Mouse (Mus musculus): Measurements from ENCODE around the gene Anxa2. TPM values are rescaled to one million over a fixed set of nuclear protein-coding genes. Genes with fewer than 3 reads are reported as not detected.

The Anxa2 gene
- polyA plus RNA-seq, 1 experiment, result 1.6 TPM

DNA sequence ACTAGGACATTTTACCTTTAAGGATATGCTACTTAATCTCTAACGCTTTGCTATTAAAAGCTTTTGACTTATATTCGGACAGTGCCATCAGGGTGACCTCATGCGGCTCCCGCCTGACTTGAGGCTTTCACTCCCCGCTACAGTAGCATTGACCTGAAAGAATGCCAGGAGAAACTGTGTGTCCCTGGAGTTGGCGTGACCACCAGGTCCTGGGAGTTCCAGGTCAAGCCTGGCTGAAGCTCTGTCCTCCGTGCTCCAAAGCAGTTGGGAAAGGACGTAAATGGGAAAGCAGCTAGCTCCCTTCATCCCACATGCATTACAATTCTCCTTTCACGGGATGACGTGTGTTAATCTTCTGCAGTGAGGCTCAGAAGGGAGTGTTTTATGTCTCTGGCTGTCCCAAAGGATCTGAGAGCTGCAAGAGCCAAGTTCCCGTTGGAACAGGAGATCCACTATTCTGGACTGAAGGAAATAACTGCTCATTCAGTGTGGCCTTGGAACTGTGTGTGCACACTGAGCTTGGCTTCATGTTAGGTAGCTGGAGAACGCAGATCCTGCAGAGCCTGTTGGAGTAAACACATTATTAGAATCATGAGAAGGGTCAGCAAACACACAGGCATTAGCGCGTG lies 23.9 kb downstream of the Anxa2 start:
- no peak for TF ChIP-seq GATA1 (IDR thresholded peaks at IDR 0.05; ENCODE audit: low read length)

DNA sequence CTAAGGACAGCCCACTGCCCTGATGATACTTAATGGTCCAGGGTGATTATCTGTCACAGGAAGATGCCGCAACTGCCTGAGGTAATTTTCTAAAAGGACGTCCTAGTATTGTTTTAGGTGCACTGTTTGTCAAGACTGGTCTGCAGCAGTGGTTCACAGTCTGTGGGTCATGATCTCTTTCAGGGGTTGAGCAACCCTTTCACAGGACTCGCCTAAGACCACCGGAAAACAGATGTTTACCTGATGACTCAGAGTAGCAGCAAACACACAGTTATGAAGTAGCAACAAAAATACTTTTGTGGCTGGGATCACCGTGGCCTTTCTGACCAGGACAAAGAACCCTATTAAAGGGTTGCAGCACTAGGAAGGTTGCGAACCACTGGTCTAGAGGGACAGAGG lies 24.4 kb downstream of the Anxa2 start:
- no peak for TF ChIP-seq GATA1 (IDR thresholded peaks at IDR 0.05; ENCODE audit: low read length)

DNA sequence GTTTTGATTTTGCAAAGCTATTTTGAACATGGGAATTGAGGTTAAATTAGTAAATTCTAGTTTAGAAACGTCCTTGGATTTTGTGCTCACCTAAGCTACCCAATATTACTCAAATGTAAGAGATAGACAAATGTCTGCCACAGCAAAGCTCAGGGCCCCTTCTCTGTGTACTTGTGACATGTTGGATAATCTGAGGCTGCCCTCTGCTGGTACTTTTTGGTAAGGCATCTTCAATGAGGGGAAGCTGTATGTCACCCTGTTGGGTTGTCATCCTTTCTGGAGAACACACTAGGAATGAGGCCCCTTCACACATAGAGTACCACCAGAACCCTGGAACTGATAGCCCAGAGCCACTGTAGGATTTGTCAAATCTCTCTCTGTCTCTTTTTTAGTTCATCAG lies 26.9 kb downstream of the Anxa2 start:
- TF ChIP-seq GATA1 (IDR thresholded peaks at IDR 0.05; ENCODE audit: low read length), result no peak

DNA sequence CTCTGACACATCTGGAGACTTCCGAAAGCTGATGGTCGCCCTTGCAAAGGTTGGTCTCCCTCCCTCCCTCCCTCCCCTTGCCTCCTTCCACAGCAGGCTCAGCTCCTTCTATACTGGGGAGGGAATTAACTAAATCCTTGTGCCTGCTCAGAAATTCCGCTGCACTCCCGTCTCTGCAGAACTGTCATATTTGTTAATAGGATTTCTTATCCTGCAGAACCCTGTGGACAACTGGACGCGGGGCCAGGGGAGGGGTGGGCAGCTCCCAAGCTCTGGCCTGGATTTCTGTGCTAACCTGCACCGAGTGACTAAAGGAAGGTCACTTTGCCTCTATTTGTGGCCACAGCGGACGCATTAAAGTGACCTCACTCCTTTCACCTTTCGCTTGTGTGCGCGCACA lies 30.4 kb downstream of the Anxa2 start:
- no peak for TF ChIP-seq GATA1 (IDR thresholded peaks at IDR 0.05; ENCODE audit: low read length)

DNA sequence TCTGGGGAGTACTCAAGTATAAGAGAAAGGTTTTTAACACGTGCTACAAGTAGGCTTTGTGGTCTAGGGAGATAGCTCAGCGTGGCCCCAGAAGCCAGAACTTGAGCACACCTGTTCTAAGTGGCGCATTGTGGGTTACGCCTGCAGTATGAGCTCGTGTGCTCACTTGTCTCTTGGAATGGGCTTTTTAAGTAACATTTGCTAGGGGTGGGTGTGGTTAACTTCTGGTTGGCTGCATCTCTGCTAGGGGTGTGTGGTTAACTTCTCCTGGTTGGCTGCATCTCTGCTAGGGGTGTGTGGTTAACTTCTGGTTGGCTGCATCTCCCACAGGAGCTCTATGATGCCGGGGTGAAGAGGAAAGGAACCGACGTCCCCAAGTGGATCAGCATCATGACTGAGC lies 32.7 kb downstream of the Anxa2 start:
- TF ChIP-seq GATA1 (IDR thresholded peaks at IDR 0.05; ENCODE audit: low read length), result no peak

DNA sequence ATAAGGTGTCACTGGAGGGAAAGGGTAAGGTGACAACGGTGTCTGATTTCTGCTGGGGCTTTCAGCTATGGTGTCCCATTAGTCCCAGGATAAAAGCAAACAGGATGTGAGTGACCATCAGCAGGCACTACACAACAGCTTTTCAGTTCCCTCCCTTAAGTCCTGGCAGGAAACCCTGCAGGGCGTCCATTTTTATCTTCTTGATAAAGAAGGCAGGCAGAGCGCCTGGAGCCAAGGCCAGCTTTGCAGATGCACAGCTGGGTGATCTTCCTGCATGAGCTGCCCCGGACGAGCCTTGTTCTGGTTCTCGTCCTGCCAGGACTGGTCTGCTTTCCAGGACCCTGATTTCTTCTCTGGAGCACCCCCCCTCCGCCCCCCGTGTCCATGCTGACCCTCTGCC lies 35.1 kb downstream of the Anxa2 start:
- no peak for TF ChIP-seq GATA1 (IDR thresholded peaks at IDR 0.05; ENCODE audit: low read length)

DNA sequence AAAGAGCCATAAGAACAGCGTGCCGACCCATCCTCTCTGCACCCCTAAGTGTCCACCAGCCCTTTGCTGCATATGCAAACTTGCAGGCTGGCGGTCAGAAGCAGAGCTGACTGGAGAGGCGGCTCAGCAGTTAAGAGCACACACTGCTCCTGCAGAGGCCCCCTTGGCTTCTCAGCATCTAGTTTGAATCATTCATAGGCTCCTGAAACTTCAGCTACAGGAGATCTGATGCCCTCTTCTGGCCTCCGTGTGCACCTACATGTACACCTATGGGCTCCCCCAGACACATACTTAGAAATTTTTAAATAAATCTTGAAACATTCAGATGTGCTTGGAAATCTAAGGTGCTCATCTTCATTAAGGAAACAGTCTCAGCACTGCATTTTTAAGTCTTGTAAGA lies 35.6 kb downstream of the Anxa2 start:
- no peak for TF ChIP-seq GATA1 (IDR thresholded peaks at IDR 0.05; ENCODE audit: low read length)

DNA sequence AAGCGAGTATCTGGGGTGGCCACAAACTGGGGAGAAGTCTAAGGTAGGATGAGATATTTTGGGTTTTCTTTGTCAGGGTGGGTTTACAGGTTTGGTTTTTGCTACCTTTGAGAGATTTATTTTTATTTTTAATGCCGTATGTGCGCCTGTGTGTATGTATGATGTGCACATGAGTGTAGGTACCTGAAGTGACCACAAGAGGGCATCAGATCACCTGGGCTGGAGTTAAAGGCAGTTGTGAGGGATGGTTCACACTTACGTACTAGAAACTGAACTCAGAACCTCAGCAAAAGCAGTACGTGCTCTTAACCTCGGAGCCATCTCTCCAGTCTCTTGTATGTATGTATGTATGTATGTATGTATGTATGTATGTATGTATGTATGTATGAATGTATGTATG lies 39.4 kb downstream of the Anxa2 start:
- TF ChIP-seq GATA1 (IDR thresholded peaks at IDR 0.05; ENCODE audit: low read length), result no peak

DNA sequence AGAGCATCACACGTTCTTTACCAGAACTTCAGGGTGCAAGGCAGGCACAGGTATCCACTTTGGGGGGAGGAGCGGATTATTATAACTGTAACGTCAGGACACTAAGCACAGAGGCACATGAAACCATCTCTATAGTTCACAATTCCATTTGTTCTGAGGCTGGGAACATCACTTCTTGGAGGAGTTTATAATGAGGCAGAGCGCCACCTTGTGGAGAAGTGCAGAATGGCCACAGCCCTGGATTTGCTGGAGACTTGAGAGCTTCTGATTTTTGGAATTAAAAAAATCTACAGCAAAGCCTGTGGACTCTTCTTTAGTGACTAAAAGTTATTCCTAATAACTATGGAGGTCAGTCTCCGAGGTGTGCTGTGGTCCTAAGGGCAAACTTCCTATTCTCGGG lies 49.1 kb downstream of the Anxa2 start:
- no peak for TF ChIP-seq GATA1 (IDR thresholded peaks at IDR 0.05; ENCODE audit: low read length)

DNA sequence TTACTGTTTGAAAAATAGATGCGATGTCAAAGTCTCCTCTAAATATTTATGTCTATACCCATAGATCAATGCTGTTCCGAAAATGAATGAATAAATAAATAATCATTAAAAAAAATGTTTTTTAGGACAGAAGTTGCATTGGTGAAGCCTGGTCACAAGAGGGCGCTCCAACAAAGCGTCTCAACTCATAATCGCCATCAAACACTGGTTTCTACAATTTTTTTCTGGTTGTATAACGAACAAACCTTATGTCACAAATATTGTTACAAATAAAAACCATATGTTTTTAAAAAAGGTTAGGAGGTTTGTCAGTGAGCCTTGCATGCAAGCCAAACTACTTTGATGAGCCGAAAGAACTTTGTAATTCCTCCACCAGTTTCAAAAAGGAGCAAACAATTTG lies 52.2 kb downstream of the Anxa2 start:
- no peak for TF ChIP-seq GATA1 (IDR thresholded peaks at IDR 0.05; ENCODE audit: low read length)

DNA sequence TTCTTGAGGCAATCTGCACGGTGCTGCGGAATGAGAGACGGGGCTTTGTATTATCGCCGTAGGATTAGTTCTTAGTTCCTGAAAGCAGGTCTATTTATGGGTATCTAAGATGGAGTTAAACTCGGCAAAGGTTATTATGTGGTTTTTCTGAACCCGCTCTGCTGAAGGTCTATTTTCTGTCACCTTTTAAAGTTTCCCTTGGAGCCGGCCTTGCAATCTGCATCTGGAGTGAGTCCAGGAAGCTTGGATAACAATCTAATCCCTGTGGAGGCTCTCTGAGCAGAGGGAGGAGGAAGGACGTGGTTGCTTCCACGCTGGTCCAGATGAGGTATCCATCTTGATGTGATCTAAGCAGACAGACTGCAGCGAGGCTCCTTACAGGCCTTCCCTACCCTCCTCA lies 53.8 kb downstream of the Anxa2 start:
- no peak for TF ChIP-seq GATA1 (IDR thresholded peaks at IDR 0.05; ENCODE audit: low read length)

DNA sequence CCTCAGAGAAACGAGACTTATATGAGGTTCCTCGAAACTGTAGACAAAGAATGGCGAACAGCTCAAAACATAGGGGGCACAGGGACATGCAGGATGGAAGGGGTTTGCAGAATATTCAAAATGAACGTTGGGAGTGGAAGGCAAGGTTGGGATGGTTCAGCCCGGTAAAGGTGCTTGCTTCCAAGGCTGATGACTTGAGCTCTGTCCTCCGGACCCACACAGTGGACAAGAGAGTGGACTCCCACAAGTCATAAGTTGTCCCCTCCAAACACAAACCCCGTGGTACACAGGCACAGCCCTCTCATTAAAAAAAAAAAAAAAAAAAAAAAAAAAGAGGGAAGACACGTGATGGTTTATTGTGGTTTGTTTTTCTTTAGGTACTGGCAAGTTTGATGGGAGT lies 54.6 kb downstream of the Anxa2 start:
- TF ChIP-seq GATA1 (IDR thresholded peaks at IDR 0.05; ENCODE audit: low read length), result no peak

DNA sequence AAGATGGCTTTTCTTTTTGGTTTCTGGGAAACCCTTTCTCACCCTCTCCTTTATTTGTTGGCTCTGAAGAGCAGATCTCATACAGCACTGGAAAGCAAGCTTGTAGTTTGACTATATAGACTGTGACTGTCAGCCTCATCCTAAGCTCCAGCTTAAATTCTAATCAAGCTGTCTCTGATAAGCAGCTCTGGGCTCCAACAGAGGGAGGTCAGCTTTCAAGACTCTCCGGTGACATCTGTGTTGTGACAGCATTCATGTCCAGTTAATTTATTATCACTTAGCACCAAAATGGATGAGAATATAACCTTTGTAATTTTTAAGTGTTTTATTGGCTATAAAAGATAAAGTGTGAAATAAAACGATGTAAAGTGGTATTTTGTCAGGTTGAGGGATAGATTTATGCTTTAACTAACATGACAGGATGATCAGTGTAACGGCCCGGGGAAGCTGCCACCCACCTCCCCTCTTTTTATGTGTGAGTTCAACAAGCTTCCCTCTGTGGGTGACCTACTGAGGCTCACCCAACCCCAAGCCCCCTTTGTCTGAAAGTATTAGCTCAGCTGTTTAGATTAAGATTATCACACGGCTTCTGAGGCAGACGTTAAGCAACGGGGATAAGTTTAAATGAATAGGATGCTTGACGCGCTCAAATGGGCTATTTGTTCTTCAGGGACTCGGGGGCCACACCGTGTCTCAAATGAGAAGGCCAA lies 58.6 kb downstream of the Anxa2 start:
- TF ChIP-seq GATA1 (IDR thresholded peaks at IDR 0.05; ENCODE audit: low read length), result no peak

DNA sequence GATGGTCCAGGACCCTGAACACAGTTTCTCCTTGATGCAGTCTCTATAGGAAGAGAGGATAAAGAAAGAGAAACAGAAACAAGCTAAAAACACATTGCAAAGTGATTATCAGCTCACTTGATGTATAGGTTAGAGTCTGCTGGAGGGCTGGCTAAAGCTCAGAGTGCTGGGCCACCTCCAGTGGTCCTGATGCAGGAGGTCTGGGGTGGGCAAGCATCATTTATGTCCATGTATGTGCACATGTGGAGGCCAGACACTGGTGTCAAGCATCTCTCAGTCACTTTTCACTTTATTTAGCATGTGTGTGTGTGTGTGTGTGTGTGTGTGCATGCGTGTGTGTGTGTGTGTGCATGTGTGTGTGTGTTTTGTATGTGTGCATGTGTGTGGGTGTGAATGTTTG lies 59.3 kb downstream of the Anxa2 start:
- TF ChIP-seq GATA1 (IDR thresholded peaks at IDR 0.05; ENCODE audit: low read length), result no peak

DNA sequence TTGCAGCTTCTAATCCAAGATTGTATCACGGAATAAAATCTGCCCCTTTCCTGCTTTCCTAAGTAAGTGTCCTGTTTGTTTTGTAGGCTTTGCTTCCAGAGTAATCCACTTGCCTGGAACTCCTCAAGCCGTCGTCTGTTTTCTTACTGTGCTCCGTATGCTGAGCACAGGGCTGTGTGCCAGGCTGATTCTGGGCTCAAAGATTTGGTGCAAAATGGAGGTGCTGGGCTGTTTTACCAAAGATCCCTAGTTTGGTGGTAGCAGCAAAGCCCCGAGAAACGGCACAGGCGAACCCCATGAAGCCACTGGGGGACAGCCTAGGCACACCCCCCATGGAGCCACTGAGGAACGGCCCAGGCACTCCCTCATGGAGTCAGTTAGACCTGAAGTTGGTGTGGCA lies 60.8 kb downstream of the Anxa2 start:
- TF ChIP-seq GATA1 (IDR thresholded peaks at IDR 0.05; ENCODE audit: low read length), result no peak

DNA sequence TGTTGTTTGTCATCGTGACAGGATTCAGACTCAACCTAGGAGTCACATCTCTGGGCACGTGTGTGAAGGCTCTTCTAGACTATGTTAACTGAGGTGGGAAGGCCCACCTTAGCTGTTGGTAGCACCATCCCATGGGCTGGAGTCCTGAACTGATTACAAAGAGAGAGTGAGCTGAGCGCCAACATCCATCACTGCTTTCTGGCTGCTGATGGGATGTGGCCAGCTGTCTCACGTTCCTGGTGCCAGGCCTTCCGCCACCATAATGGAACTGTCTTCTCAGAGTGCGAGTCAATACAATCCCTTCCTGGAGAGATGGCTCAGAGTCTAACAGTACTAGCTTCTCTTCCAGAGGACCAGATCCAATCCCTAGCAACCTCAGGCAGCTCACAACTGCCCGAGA lies 62.0 kb downstream of the Anxa2 start:
- no peak for TF ChIP-seq GATA1 (IDR thresholded peaks at IDR 0.05; ENCODE audit: low read length)

DNA sequence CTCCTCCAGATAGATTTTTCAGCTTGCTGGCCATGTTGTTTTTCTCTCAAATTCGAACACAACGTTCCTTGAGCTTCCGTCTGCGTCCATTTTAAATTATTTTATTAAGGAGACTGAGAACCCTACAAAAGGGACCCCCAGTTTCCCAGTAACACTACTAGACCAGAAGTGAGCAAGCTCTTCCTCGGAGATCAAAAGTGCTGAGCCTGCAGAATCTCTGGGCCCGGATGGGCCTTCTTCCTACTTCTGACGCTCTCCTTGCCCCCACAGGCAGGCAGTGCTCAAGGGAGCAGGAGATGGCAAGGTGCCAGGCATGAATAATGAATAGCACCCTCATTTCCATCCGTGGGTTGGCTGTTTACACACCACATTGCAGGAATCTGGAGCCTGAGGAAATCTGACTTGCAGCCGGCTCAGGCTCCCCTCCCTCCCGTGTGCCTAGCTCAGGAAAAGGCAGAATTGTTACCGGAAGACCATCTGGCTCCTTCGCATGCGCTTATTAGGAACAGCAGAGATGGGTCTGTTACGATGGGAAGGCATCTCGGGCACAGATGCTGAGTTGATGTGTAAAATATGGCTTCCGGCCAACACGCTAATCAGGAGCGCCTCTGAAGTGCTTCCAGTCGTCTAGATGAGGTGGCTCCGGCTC lies 64.1 kb downstream of the Anxa2 start:
- no peak for TF ChIP-seq GATA1 (IDR thresholded peaks at IDR 0.05; ENCODE audit: low read length)

Other genes with a start within 250 kb of the Anxa2 start
- 0.75 and 0.78 TPM in 2 replicates for gene Ice2, start 55.7 kb upstream of the Anxa2 start, polyA plus RNA-seq (2012)

All from G1E-ER4 (cell line).